Mouse (Mus musculus) kidney, postnatal 10 days (tissue): Measurements from ENCODE around the gene Sox9.

Experiments used
- DNase-seq: peaks from one replicate; pipeline ENCODE4 v3.0.0; 2021; ENCODE audit warnings: mixed read lengths

Gene Sox9

DNA sequence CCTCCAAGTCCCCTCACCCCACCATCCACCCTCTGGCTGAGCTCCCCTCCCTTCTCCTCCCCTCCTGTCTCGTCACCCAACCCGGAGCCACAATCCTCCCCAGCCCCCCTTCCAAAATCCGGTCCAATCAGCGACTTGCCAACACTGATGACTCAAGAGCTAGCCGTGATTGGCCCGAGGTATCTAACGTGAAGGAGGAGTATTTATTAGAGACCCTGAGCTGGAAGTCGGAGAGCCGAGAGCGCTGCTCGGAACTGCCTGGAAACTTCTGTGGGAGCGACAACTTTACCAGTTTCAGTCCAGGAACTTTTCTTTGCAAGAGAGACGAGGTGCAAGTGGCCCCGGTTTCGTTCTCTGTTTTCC, at the start of gene Sox9:
TSS of gene Sox9 (plus strand) at position 231 of the 363 bp plus-strand sequence.
- peak; percentile 81 for DNase-seq

DNA sequence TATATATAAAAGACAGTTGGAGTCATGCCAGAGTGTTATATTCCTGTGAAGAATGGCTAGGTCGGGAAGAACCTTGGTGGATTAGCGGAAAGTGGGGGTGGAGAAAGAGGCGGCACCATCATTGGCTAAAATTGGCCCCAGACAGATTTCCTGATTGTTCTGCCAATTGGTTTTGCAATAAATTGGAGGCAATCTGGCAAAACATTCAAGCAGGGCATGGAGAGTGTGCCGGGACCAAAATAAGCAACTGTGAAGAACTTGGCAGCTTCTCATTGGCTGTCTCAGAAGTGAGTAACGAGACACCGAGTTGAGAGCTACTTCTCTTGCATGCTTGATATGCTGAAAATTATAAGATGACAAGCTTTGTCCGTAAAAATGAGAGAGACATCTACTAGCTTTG, 49.6 kb upstream of the Sox9 start:
- no peak for DNase-seq

DNA sequence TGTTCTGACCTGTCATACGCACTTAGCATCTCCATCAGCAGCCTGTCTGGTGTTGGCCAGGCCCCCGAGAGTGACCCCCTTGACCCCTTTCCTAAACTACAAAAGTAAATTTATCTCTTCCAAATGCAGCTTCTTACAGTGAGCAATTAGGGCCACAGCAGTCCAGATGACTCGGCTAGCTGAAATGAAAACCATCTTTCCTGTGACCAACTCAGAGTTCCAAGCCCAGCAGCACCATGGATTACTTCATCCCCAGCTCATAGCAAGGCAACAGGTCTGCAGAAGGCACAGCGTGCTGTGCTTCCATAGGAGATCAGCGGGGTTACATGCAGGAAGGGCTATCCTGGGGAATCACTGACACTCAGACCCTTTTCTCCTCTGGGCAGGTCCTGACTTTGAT, 45.0 kb upstream of the Sox9 start:
- no peak for DNase-seq

DNA sequence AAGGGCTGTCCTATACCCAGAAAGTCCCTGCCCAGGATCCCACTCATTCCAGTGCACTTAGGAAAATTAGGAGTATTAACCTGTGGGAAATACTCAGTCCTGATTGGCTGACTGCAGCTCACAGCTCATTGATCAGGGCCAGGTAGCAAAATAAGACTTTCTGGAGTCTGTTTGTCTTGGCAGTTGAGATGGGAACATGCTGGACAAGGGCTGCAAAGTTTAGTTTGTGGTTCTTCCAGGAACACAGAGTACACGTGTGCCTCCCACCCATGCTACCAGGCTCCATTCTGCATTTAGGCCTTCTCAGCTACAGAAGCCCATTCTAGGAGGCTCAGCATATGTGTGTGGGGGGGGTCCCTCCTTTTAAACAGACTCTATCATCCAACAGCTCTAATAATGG, 42.3 kb upstream of the Sox9 start:
- DNase-seq = no peak

DNA sequence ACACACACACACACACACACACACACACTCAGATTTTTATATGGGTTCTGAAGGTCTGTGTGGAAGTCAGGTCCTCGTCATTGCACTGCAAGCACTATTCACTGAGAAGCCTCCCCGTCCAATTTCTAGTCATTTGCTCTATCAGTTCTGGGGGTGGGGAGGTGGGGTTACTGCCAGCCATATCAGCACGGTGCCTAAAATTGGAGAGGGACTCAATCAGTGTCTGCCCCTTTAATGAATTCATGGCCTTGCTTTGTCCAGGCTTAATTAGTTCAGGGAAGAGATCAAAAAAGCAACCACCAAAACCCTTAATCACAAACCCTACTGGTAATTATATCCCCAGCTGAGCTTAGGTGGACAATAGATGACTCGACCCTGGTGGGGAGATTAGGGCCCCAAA, 25.5 kb upstream of the Sox9 start:
- DNase-seq = no peak

DNA sequence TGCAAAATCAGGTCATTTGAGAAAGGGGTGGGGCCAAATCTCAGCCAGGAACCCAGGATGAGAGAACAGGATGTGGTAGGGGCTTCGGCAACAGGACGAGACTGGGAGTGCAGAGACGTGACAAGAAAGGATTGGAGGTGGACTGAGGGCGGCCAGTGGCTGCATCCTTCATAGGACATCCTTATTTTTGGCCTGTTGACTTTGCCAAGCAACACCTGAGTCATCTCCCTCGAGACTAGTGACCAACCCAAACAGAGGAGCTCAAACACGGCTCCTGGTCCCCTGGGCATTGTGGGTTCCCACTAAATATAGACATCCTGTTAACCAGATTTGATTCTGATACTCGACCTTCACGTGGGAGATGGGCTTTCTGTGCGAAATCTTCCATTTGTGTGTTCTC, 24.0 kb upstream of the Sox9 start:
- DNase-seq = no peak

DNA sequence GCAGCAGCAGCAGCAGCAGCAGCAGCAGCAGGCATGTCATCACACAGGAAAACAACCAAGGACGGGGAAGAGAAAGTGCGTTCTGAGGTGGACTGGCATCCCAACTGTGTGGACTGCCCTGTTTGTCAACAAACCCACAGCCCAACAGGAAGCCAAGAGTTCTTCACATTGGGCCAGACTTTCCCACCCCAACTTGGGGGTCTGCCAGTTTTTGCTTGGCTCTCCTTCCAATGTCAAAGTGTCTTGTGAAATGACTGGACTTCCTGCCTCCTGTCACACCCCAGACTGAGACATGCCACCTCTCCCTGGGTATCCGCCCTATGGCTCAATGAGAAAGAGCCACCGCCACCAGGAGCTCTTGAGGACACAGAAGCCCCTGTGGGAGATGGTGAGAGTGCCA, 15.1 kb upstream of the Sox9 start:
- DNase-seq = peak; percentile 28

DNA sequence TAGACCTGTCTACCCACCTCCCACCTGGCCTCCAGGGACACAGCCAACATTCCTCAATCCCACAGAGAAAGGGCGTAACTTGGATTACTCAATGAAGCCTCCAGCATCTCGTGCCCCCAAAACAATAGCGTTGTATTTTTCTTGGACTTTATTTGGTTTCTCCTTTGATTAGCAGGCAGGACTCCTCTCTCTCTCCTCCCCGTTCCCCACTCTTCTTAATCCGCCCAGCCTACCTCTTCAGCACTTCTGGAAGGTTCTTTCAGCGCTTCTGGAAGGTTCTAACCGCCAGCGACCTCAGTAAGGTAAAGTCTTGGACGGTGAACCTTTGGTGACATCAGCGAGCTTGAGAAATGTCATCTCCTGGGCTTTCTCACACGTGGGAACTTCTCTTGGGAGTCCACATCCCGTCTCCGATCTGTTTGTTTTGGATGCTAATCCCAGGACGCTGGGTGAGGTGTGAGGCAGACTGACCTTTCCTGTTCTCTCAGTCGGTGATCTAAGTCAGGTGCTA, 14.4 kb upstream of the Sox9 start:
- no peak for DNase-seq

DNA sequence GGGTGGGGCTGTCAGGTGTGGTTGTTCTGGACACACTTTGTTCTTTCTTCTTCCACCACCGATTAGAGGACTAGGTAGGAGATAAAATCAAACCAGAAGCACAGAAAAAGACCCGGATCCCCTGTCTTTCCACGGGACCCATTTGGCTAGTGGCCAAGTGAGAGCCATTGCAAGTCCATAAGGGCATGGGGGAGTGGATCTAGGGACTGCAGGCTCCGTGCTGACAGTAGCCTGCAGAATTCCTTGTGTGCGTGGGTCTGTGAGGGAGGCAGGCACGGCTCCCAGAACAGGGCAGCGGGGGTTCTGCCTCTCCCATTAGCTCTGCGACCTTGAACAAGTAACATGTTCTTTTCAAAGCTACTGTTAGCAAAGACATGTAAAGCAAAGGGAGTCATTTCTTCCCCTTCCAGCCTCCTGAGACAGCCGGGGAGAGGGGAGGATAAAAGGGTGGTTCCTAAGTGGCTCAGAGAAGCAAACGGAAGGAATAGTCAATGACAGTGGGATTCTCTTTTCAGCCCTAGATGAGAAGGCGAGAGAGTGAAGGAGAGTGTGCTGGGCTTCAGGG, 9.2 kb upstream of the Sox9 start:
- DNase-seq = peak; percentile 47

DNA sequence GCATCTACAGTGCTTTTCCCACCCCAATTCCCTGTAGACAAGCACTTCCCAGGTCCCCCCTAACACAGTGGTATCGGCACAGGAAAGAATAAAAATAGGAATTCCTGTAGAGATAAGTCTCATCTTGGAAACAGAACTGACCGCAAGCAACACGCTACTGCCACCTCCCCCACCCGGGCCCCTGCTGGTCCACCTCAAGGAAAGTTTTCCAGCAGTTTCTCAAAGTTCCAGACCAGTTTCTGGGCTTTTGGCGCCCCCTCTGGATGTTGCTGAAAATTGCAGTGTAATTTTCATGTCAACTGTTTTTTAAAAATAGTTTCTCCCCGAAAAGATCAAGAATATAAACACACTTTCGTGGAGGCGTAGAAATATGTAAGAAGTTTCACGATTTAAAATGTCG, 2.3 kb upstream of the Sox9 start:
- DNase-seq = peak; percentile 72

DNA sequence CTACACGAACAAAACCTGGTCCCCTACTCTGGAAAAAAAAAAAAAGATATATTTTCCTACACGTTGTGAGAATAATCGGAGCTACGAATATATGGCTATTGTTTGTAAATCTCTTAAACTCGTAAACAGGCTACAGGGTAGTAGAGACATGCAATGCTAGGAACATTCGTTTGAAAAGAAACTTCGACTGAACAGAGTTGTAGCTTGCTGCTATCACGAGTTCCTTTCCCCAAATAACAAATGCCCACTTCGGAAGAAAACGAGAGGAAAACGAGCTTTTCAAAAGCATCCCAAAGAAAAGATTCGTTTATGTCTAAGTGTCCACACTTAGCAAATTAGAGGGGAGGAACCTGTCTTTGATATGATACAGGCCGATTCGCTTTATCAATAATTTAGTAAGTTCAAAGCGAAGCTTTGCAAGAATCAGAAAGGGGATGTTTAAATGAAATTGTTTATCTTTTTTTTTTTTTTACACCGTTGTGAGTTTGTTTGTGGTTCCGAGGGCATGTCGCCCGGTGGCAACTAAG, 1.6 kb upstream of the Sox9 start:
- DNase-seq = no peak

DNA sequence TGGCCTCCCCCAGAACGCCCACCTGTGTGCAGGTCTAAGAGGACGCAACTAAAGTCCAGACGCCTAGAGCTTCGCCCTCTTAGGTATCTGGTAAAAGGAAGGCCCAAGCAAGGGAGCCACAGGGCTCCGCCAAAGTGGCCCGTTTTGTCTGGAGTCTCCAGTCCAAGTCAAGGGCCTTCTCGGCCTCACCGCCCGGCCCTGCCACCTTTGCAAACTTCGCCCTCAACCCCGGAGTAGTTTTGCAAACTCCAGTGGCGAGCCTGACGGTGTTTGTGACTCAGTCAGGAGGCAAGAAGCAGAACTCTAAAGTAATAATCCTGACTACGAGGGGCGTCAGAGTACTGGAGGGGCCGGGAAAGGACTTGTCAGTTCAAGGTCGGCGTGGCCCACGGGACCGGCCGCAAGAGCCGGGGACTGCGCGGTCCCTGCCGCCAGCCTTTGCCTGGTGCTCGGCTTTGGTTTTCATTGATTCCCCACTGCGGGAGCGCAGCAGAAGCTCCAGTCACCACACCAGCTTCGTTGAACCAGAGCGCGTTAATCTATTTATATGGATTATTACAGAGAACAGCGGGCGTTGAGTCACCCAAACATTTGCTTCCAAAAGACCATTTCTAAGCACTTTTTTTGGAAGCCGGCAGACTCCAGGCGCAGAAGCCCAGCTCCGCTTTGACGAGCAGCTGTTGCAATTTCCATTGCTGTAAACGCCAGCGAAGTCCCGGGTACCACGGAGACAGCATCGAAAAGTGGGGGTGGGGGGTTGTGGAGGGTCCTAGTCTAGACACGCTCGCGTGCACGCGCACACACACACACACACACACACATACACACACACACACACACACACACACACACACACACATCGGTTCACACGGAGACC, 751 bp upstream of the Sox9 start:
- DNase-seq = peak; percentile 55

DNA sequence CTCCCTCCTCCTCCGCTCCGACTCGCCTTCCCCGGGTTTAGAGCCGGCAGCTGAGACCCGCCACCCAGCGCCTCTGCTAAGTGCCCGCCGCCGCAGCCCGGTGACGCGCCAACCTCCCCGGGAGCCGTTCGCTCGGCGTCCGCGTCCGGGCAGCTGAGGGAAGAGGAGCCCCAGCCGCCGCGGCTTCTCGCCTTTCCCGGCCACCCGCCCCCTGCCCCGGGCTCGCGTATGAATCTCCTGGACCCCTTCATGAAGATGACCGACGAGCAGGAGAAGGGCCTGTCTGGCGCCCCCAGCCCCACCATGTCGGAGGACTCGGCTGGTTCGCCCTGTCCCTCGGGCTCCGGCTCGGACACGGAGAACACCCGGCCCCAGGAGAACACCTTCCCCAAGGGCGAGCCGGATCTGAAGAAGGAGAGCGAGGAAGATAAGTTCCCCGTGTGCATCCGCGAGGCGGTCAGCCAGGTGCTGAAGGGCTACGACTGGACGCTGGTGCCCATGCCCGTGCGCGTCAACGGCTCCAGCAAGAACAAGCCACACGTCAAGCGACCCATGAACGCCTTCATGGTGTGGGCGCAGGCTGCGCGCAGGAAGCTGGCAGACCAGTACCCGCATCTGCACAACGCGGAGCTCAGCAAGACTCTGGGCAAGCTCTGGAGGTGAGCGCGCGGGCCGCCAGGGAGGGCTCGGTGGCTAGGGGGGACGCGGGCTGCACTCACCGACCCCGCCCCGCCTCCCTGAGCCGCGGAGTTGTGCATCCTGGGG, 515 bp downstream of the Sox9 start:
- peak; percentile 69 for DNase-seq

DNA sequence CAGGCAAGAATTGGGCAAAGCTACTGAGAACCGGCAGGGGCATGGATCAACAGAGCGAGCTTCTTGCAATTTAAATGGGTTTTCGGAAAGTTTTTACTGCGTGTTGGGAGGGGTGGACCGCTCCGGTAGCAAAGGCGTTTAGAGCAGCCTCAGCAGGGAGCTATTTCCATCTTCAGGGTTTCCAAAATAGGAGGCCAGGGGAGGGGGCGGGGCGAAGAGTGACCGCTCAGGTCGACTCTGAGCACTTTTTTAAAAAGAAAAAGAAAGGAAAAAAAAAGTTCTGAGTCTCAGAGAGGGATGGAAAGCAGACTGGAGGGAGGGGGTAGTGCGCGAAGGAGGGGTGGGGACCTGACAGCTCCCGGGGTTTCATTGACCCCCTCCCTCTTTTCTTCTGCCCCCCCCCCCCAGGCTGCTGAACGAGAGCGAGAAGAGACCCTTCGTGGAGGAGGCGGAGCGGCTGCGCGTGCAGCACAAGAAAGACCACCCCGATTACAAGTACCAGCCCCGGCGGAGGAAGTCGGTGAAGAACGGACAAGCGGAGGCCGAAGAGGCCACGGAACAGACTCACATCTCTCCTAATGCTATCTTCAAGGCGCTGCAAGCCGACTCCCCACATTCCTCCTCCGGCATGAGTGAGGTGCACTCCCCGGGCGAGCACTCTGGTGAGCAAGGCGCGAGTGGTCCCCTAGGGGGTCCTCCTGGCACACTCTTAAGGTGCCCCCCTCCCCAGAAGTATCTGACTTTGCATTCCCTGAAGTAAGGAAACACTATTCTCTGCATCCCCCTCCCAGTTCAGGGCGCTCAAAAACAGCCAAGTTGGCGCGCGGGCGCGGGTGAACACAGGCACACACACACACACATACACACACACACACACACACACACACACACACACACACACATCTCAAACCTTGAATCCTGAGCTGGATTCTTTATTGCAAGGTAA, 1.6 kb downstream of the Sox9 start:
- peak; percentile 31 for DNase-seq

DNA sequence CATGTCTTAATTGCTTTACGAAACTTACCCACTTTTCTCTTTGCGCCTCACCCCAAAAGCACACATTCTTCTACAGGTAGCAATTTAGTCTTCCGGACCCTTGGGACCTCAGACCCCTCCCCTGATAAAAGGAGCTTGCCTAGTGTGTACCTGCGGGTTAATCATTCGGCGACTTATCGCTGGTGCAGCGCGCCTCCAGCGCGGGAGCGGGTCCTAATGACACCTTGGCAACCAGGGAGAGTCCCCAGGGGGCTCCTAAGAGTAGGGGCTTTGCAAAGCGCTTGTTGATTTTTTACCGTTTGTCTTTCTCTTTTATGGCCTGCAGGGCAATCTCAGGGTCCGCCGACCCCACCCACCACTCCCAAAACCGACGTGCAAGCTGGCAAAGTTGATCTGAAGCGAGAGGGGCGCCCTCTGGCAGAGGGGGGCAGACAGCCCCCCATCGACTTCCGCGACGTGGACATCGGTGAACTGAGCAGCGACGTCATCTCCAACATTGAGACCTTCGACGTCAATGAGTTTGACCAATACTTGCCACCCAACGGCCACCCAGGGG, 2.4 kb downstream of the Sox9 start:
- no peak for DNase-seq

DNA sequence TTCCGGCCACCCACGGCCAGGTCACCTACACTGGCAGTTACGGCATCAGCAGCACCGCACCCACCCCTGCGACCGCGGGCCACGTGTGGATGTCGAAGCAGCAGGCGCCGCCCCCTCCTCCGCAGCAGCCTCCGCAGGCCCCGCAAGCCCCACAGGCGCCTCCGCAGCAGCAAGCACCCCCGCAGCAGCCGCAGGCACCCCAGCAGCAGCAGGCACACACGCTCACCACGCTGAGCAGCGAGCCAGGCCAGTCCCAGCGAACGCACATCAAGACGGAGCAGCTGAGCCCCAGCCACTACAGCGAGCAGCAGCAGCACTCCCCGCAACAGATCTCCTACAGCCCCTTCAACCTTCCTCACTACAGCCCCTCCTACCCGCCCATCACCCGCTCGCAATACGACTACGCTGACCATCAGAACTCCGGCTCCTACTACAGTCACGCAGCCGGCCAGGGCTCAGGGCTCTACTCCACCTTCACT, 2.9 kb downstream of the Sox9 start:
- DNase-seq = peak; percentile 21

DNA sequence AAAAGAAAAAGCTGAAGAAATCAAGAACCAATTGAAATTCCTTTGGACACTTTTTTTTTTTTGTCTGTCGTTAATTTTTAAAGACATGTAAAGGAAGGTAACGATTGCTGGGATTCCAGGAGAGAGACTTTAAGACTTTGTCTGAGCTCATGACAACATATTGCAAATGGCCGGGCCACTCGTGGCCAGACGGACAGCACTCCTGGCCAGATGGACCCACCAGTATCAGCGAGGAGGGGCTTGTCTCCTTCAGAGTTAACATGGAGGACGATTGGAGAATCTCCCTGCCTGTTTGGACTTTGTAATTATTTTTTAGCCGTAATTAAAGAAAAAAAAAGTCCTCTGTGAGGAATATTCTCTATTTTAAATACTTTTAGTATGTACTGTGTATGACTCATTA, 3.6 kb downstream of the Sox9 start:
- DNase-seq = no peak

DNA sequence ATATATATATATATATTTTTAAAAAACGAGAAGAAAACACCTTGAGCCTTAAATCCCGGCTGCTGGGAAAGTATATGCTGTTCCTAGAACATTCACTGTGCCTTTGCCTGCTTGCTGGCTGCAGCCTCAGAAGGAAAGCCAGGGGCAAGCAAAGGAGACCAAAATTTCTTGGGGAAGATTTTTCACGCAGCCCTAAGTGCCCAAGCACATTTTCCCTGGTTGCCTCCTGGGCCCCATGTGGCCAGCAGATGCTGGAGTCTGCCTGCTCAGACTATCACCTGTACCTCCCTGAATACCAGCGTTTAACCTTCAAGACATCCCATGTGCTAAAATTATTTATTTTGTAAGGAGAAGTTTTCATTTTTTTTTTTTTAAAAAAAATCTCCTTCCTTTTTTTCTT, 4.4 kb downstream of the Sox9 start:
- no peak for DNase-seq

DNA sequence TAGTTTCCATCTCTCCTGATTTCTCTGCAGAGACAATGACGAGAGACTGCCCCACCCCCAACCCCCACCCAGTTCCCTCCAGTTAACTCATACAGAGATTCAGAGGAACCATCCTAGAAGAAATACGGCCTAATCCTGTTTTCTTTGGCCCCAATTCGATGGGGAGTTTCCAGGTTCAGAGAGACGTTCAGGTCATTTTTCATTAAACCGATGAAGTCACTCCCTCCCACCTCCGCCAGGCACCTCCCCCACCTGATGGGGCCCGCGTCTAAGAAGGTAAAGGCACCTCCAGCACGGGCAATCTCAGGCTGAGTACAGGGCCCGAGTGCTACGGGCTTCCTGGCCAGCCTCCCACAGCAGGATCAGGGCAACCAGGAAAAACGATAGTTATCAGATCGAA, 6.3 kb downstream of the Sox9 start:
- DNase-seq = no peak

DNA sequence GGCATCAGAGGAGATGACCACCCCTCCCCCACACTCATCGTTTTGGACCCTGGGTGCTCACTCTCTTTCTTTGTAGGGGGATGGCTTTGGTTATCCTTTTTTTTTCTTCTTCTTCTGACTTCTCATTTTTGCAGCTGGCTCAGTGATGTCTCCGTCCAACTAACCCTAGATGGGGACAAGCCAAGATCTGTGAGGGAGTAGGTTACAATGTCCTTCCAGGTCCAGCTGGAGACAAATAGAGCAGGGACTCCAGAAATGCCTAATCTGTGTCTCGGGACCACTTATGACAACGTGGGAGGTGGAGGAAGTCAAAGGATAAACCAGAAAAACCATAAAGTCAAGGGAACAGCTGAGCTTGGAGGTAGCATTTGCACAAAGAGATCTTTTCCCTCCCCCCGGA, 14.4 kb downstream of the Sox9 start:
- DNase-seq = no peak

DNA sequence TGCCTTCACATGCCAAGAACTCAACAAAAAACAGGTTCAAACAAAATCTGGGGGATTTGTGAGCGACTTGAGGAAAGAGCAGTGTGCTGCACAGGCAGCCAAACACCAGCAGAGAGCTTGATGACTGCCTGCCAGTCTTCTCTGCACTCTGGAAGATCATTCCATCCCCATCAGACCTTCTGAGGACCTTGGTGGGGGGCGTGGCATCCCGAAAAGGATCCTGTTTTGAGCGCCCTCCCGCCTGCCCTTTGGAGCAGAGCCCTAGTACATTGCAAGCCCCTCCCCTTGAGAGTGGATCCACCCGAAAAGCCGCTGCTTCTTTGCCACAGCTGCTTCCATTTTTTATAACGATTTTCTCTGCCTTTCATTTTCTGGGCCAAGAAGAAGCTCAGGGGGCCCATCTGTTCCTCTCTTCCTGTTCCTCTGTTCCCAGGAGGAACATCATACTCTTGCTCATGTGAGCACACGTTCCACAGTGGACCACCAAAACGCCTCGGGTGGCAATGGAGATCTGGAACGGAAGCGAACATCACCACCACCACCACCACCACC, 16.9 kb downstream of the Sox9 start:
- no peak for DNase-seq
